In the genomic region with DNA sequence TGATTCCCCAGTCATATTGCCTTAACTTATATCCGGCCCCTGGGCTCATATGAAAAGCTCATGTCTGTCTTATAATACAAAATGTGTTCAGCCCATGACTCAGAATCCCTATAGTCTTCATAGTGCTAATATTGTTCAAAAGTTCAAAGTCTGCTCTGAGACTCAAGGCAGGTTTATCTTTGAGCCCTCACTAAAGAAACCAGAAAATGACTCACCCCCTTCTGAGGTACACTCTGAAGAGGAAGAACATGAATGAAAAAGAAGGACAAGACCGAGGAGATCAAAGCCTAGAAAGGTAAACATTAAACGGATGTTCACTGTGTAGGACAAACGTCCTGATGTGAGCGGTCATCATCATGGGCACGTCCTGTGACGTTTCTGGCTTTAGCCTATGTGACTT, we compare ENCODE assay signal across 16 mouse cellular contexts.
"Had no signal": no experiment of that assay in that cellular context is flagged by ENCODE, and none has a peak within 500 bp of the region (broad histone marks: within the 10 kb centered on the region; RNA-seq: fewer than 3 reads in every experiment).

No protein-coding gene starts in this region.

- H3K4me2 ChIP-seq: neural tube, embryonic 12.5 days; neural tube, embryonic 13.5 days; neural tube, embryonic 15.5 days; stomach, embryonic 15.5 days had no signal

- H3K27me3 ChIP-seq: neural tube, embryonic 12.5 days; neural tube, embryonic 13.5 days; neural tube, embryonic 15.5 days; stomach, embryonic 15.5 days had no signal

- H3K9me3 ChIP-seq: neural tube, embryonic 15.5 days; stomach, embryonic 15.5 days had no signal

- H3K4me3 ChIP-seq: neural tube, embryonic 12.5 days; neural tube, embryonic 13.5 days; neural tube, embryonic 15.5 days; stomach, embryonic 15.5 days had no signal

- H3K27ac ChIP-seq: neural tube, embryonic 12.5 days; neural tube, embryonic 13.5 days; neural tube, embryonic 15.5 days; stomach, embryonic 15.5 days had no signal

- DNase-seq: retina, postnatal 1 day; right cerebral cortex, adult 18-20 months; right cerebral cortex, postnatal 14 days; right cerebral cortex, postnatal 25 days; right cerebral cortex, postnatal 4 days; spleen, adult 18-20 months; thymus, adult 18-20 months; thymus, adult 2 months; thymus, postnatal 14 days; thymus, postnatal 25 days; thymus, postnatal 36 days; thymus, postnatal 4 days had no signal

- H3K36me3 ChIP-seq: neural tube, embryonic 12.5 days; neural tube, embryonic 13.5 days; neural tube, embryonic 15.5 days; stomach, embryonic 15.5 days had no signal

- H3K9ac ChIP-seq: neural tube, embryonic 12.5 days; neural tube, embryonic 13.5 days; neural tube, embryonic 15.5 days; stomach, embryonic 15.5 days had no signal

- H3K4me1 ChIP-seq: neural tube, embryonic 12.5 days; neural tube, embryonic 13.5 days; neural tube, embryonic 15.5 days; stomach, embryonic 15.5 days had no signal
